Mouse (Mus musculus): ENCODE data around the gene Veph1.

DNA sequence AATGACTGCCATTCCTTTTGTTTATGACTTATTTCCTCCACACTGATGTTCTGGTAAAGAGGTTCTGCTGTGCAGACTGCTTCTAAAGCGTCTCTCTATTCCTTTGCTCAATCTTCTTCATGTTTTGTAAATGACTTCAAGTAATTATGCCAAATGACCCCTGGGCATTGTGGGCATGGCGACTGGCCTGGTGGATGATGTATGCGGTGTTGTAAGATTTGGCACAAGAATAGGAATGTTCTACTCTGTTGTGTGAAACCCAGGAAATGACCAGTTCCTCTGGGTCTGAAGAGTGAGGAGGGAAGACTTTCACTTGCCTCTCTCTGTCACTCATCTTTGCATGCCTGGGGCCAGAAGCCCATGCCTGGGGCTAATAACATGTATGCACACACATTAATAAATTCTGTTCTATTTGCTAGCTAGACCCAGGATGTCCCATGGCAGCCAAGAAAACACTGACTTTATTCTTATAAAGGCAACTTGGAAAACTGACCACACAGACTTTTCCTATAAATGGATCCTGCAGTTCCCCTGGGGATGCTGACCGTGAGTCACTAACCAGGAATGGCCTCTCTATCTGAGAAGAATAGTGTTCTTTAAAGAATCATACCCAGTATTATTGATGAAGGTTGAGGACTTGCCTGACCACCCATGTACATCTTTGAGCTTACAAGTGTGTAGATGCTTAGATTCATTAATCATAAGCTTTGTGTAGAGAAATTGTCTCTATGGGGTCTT, 87.6 kb downstream of the Veph1 start:
- TF ChIP-seq POLR2A (IDR thresholded peaks at IDR 0.05; ENCODE audit: control insufficient read depth, extremely low read depth, insufficient read depth, low read length, poor library complexity) (no peak), CTCF (IDR thresholded peaks at IDR 0.05; ENCODE audit: borderline replicate concordance, control insufficient read depth, extremely low read depth, insufficient read depth, low read length, poor library complexity) (no peak)
